Mouse (Mus musculus) erythroblast, embryonic 14.5 days (primary cell): ENCODE measurements around the gene Rbl2. TPM values are rescaled to one million over a fixed set of nuclear protein-coding genes. Genes with fewer than 3 reads are reported as not detected.

Source experiments
- H3K27me3 ChIP-seq: 2 replicates; pipeline ENCODE4 v1.6.1; 2012; ENCODE audit warnings: inconsistent platforms; ENCODE audit not compliant: control insufficient read depth
- H3K36me3 ChIP-seq: 2 replicates; pipeline ENCODE4 v1.6.1; 2012; ENCODE audit warnings: mild to moderate bottlenecking, inconsistent platforms; ENCODE audit not compliant: control insufficient read depth
- H3K4me1 ChIP-seq: 2 replicates; pipeline ENCODE4 v1.6.1; 2012; ENCODE audit warnings: inconsistent platforms; ENCODE audit not compliant: control insufficient read depth
- H3K4me3 ChIP-seq: replicated peaks from 2 replicates; pipeline ENCODE3; 2012; ENCODE audit warnings: moderate library complexity, mild to moderate bottlenecking, inconsistent platforms
- H3K9me3 ChIP-seq: 2 replicates; pipeline ENCODE4 v1.6.1; 2012; ENCODE audit warnings: low read length, inconsistent platforms, mixed read lengths; ENCODE audit not compliant: control insufficient read depth
- GATA1 ChIP-seq: IDR thresholded peaks from 2 replicates; pipeline ENCODE4 v1.6.1; 2012; ENCODE audit warnings: low read length, inconsistent platforms, mixed read lengths
- TAL1 ChIP-seq: IDR thresholded peaks from 3 replicates; pipeline ENCODE4 v1.6.1; 2012; ENCODE audit warnings: low read length, inconsistent platforms, mixed read lengths
- polyA plus RNA-seq: library from polyadenylated mRNA; stranded (reverse); fragments of >175 nt; gene quantifications from 2 replicates; pipeline ENCODE4 v1.2.3, GENCODE M21; 2012

The Rbl2 gene
- polyA plus RNA-seq, 1 experiment, result 0.13 TPM

DNA sequence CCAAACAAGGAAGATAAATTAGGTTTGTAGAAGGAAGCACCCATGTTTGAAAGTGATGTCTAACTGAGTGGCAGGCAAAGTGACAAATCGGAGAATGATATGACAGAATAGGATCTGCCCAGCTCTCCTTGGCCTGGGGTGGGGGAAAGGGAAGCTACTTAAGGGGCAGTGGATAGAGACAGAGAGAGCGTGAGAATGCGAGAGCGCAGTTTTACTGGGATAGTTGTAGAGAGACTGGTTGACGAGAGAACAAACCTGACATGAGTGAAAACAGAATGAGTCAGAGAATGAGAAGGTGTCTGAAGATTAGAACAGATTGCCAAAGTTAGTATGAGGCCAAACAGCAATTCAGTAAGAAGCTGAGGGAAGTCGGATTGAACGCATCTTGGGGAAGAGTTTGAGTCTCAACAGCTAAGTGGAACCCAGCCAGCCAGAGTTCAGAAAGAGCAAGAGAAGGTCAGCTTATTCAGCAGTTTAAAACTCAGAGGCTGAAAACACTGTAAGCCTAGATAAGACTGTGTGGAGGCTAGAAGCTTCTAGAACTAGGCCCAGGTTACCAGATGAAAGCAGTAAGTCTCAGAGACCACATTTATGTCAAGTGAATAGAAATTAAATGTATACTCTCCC lies 9.9 kb upstream of the Rbl2 start:
- H3K4me3 ChIP-seq, result no peak overlapping the region
- H3K36me3 ChIP-seq, result no peaks in the 10 kb centered on the region; the same call in 1 of the 2 replicates
- no peaks in the 10 kb centered on the region for H3K9me3 ChIP-seq
- TF ChIP-seq GATA1 (no peak), TAL1 (no peak)
- peaks cover 18% of the 10 kb centered on the region for H3K4me1 ChIP-seq
- no peaks in the 10 kb centered on the region for H3K27me3 ChIP-seq

DNA sequence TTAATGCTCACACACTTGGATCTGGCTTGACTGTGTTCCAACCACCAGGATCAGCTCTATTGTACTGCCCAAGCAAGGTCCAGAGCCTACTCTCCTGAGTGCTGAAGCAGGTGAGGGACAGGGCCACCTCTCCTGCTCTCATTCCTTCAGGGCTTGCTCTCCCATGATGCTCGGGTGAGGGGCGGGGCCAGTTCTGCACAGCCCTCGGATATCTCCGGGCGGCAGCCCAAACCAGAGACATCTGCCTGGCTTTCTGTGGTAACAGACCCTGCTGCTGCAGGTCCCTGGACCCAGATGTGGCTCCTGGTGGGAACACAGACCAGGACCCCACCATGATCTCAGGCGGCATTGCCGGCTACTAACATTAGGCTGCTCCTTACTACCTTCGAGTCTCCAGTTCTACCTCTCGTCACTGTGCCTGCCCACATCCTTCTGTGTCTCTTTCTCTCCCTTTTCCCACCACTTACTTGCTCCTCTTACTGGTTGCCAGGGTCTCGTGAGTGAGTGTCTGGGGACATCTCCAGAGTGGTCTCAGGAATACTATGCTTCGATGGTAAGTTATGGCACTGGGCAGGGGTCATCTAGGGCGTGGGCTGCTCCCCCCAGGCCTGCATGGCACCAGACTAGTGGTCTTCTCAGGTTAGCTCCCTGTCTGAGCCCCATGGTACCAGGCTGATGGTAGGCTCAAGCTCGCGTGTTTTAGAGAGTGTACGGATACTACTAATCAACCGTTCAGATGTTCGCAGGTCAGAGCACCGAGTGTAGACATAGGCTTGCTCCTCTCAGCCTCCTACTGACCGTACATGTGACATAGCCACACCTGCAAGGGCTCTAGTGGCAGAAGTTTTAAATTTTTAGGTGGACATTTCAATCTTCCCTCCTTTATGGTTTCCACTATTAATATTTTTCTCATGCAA lies 9.0 kb upstream of the Rbl2 start:
- H3K27me3 ChIP-seq, result no peaks in the 10 kb centered on the region
- TF ChIP-seq GATA1, result no peak
- no peak for TF ChIP-seq TAL1
- no peaks in the 10 kb centered on the region for H3K9me3 ChIP-seq
- H3K4me1 ChIP-seq, result peaks cover 18% of the 10 kb centered on the region
- peak overlapping the region; percentile 61 for H3K4me3 ChIP-seq
- H3K36me3 ChIP-seq, result no peaks in the 10 kb centered on the region; the same call in 1 of the 2 replicates

DNA sequence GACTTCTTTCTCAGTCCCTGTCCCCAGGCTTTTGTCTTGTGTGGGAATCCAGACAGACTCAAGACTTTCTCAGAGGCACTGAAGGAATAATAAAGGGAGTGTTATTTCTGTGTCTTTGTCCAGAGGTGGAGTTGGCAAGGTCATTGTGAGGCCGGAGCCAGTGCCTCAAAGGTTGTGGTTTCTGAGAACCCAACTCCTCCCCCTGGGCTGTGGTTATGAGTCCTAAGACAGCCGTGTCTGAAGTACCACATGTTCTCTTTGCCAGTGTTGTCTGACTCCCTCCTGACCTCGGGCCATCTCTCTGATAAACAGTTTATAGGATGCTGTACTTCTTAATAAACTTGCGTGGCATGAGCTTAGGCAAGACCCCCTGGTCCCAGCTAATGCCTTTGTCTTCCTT lies 4.7 kb upstream of the Rbl2 start:
- Histone ChIP-seq H3K36me3 (no peaks in the 10 kb centered on the region), H3K4me1 (peaks cover 22% of the 10 kb centered on the region), H3K4me3 (no peak overlapping the region), H3K27me3 (no peaks in the 10 kb centered on the region), H3K9me3 (no peaks in the 10 kb centered on the region)
- TF ChIP-seq TAL1 (no peak), GATA1 (no peak)

DNA sequence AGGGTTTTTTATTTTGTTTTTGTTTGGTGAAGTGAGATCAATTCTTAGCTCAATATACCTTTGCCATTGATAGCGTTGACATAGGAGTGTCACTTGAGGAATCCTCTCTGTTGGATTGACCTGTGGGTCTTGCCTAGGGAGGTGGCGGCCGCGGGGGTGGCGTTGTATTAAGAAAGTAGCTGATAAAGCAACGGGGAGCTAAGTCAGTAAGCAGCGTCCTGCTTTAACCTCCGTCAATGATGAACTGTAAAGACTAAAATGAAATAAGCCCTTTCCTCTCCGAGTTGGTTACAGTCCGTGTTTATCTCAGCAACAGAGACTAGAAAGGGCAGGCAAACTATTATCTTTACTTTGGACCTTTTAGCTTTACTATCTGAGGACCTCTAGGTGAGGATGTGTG lies 450 bp upstream of the Rbl2 start:
- H3K4me3 ChIP-seq, result peak overlapping the region; percentile 79
- no peak for TF ChIP-seq GATA1
- no peaks in the 10 kb centered on the region for H3K27me3 ChIP-seq
- peaks cover 28% of the 10 kb centered on the region for H3K4me1 ChIP-seq
- H3K9me3 ChIP-seq, result no peaks in the 10 kb centered on the region
- peaks cover 10% of the 10 kb centered on the region for H3K36me3 ChIP-seq

DNA sequence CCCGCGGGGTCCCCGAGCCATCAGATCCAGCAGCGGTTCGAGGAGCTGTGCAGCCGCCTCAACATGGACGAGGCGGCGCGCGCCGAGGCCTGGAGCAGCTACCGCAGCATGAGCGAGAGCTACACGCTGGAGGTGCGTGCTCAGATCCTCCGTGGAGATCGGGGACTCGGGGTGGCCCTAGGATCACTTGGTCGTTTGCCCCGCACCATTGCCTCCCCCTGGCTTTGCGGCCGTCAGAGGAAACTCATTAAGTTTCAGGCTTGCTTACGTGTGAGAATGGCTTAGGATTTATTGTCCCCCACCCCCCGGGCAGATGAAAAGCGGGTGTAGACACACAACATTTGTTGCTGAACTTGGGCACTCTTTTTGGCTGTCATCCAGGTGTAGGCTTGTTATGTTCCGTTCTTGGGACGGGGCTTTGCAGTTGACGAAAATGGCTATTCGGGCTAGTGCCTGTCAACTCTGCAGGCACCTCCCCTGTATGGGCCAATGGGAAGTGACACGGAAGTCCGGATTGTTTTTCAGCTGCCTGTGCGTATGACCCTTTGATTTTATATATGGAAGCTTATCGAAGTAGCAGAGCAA lies 510 bp downstream of the Rbl2 start:
- Histone ChIP-seq H3K36me3 (peaks cover 14% of the 10 kb centered on the region), H3K9me3 (no peaks in the 10 kb centered on the region), H3K4me3 (peak overlapping the region; percentile 79), H3K27me3 (no peaks in the 10 kb centered on the region), H3K4me1 (peaks cover 28% of the 10 kb centered on the region)
- TF ChIP-seq GATA1, result no peak
- TF ChIP-seq TAL1, result no peak

DNA sequence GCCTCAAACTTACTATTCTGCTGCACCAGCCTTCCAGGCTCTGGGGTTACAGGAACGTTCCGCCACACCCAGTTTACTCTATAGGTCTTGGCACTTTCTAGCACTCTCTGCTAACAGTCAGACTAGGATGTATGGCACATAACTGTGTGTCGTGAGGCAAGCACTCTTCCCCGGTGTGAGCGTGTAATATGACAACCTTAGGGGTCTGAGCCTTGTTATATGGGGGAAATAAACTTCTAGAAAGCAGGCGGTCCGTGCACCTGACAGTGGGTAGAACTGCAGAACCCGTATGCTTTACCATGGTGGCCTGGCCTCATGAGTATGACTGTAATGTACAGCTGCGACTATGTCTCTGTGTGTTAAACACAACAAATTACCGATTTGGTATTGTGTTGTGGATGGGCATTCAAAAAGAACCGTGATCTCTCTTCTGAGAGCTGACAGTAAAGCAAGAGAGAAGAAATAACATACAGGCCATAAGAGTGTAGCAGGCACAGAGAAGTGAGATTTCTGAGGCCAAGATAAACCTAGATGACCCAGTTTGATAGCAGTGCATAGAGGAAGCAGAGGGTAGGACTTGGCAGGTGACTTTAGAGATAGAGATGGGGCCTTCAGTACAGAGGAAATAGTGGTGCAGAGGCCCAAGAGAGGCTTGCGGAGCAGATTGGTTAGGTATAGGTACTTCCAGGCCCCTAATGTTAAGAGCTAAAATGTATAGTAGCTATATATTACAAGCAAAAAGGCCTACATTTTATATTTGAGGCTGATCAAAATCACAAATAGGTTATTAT lies 7.4 kb downstream of the Rbl2 start:
- Histone ChIP-seq H3K4me3 (no peak overlapping the region), H3K4me1 (peaks cover 7% of the 10 kb centered on the region), H3K27me3 (no peaks in the 10 kb centered on the region), H3K9me3 (no peaks in the 10 kb centered on the region), H3K36me3 (peaks cover 42% of the 10 kb centered on the region)
- no peak for TF ChIP-seq GATA1
- TF ChIP-seq TAL1, result no peak

DNA sequence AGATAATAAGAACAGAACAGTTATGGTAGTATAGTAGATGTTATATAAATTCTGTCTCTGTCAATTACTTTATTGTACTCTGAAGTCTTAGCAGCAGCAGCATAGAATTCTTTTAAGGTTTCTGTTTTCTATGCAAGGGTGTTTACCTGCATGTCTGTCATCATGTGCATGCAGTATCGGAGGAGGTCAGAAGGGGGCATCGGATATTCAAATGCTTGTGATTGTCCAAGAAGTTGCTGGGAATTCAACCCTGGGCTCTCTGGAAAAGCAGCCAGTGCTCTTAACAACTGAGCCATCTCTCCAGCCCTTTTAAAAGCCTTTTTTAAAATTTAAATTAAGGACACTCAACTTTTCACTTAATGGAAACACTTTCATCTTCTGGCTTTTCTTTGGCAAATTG lies 9.8 kb downstream of the Rbl2 start:
- H3K27me3 ChIP-seq, result no peaks in the 10 kb centered on the region
- no peaks in the 10 kb centered on the region for H3K9me3 ChIP-seq
- no peak for TF ChIP-seq TAL1
- no peak for TF ChIP-seq GATA1
- H3K36me3 ChIP-seq, result peaks cover 34% of the 10 kb centered on the region
- H3K4me1 ChIP-seq, result peaks cover 9% of the 10 kb centered on the region
- no peak overlapping the region for H3K4me3 ChIP-seq

DNA sequence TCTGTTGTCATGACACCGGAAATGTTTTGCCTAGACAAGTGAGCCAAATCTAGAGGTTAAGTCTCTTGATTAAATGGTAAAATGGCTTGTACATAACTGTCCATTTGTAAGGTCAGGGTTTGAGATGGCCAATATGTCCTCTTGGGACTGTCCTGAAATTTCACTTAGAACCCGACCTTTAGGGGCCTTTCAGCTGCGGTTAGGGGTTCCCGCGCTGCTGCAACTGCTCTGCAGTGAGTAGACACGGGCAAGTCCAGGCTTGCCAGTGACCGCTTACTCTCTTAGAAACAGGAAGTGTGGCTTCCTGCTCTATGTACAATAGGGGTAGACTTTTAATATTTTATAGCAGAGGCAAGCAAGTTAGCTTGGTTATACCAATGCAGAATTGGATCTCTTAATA lies 12.1 kb downstream of the Rbl2 start:
- Histone ChIP-seq H3K4me1 (peaks cover 8% of the 10 kb centered on the region), H3K9me3 (no peaks in the 10 kb centered on the region), H3K27me3 (no peaks in the 10 kb centered on the region), H3K36me3 (peaks cover 37% of the 10 kb centered on the region), H3K4me3 (no peak overlapping the region)
- TF ChIP-seq TAL1 (no peak), GATA1 (no peak)

DNA sequence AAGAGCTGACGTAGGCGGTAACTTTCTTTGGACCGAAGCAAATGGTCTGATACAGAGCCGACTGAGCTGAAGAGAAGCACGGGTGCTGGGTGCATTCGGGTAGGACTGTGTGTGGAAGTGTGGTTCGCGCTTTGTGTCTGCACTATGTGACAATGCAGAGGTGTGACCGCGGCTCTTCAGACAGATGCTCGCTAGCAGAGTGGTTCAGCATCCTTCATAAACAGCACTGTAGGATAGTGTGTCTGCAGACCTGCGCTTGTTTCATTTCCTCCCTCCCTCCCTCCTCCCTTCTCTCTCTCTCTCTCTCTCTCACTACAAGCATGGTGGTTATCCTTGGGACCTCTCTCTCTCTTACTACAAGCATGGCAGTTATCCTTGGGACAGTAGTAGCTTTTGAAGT lies 12.6 kb downstream of the Rbl2 start:
- TF ChIP-seq TAL1, result no peak
- TF ChIP-seq GATA1, result no peak
- no peaks in the 10 kb centered on the region for H3K9me3 ChIP-seq
- no peak overlapping the region for H3K4me3 ChIP-seq
- H3K36me3 ChIP-seq, result peaks cover 34% of the 10 kb centered on the region
- H3K27me3 ChIP-seq, result no peaks in the 10 kb centered on the region
- peaks cover 3% of the 10 kb centered on the region for H3K4me1 ChIP-seq
